Mouse (Mus musculus): ENCODE results near the gene Krtap10-4. TPM values are rescaled to one million over a fixed set of nuclear protein-coding genes. Genes with fewer than 3 reads are reported as not detected.
"Not testable (repeated sequence)": the region's sequence is repeated elsewhere in the genome, so short reads cannot be mapped to it uniquely, and the experiment has no call there.

Gene Krtap10-4
- polyA plus RNA-seq, 1 experiment: not detected

DNA sequence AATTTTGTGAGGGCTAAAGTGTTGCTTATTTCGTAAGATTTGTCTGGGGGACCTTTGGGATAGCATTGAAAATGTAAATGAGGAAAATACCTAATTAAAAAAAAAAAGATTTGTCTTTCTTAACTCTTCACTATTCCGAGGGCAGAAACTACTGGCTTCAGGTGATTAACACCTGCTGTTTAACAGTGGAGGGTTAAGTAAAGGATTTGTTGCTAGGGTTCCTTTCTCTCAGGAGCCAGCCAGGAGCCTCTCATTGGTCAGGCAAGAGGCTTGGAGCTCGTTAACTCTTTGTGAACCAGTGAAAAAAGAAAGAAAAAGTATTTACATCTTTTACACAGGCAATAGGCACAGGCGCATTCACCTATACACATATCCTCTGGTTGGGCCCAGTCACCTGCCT is 7.7 kb downstream of the Krtap10-4 start:
- TF ChIP-seq CTCF (IDR thresholded peaks at IDR 0.05; ENCODE audit: borderline replicate concordance, extremely low read depth, insufficient read depth, insufficient read length) (no peak), POLR2A (IDR thresholded peaks at IDR 0.05; ENCODE audit: borderline replicate concordance, extremely low read depth, insufficient read depth, insufficient read length, poor library complexity, severe bottlenecking) (no peak)

DNA sequence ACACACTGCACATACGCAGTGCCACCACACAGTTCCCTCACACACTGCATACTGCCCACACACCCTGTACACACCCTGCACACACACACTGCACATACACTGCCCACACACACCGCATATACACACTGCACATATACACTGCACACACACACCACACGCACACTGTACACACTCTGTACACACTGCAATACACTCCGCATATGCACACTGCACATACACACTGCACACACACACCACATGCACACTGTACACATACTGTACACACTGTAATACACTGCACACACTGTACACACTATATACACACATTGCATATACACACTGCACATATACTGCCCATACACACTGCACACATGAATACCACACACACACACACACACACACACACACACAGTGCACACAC is 8.4 kb downstream of the Krtap10-4 start:
- DNase-seq (ENCODE audit: low read depth): no peak
- TF ChIP-seq CTCF (IDR thresholded peaks at IDR 0.05; ENCODE audit: borderline replicate concordance, extremely low read depth, insufficient read depth, insufficient read length): no peak
- TF ChIP-seq POLR2A (IDR thresholded peaks at IDR 0.05; ENCODE audit: borderline replicate concordance, extremely low read depth, insufficient read depth, insufficient read length, poor library complexity, severe bottlenecking): no peak

More for the DNA sequence above, 7.7 kb downstream of the Krtap10-4 start:
- DNase-seq (ENCODE audit: low read depth): peak; percentile 41

DNA sequence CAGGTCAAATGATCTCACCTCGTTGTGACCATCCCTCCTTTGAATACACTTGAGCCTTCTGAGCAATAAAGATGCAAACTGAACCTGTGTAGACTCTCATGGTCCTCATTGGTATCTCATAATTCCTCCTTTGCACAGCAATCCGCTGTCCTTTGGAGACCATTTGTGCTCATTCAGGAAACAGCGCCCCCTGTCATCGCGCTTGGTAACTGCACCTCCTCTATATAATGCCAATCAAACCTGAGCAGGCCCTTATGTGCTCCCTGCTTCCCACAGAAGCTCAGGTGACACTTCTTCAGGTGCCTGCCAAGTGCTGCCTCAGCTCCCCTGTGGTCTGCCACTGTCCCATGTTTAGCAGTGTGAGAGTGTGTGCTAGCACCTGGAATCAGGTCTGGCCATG is 11.4 kb downstream of the Krtap10-4 start:
- TF ChIP-seq POLR2A (IDR thresholded peaks at IDR 0.05; ENCODE audit: borderline replicate concordance, extremely low read depth, insufficient read depth, insufficient read length, poor library complexity, severe bottlenecking) (no peak), CTCF (IDR thresholded peaks at IDR 0.05; ENCODE audit: borderline replicate concordance, extremely low read depth, insufficient read depth, insufficient read length) (peak; percentile 66)
- DNase-seq (ENCODE audit: low read depth): no peak

DNA sequence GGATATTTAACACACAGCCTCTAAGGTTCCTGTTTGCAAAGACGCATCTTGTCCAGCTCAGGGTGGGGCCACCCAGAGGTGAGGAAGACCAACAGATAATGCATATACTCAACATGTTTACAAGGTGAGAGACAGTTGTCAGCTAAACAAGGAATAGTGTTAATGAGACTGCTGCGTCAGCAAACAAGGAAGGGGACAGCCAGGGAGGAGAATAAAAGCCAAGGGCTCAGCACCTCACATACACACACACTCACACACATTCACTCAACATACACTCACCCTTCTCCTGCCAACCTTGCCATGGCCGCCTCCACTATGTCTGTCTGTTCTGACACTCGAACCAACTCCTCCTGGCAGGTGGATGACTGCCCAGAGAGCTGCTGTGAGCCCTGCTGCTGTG is 12.5 kb downstream of the Krtap10-4 start, which contains the start of gene Gm2696:
Gm2696 (plus strand) TSS at position 301 of the 400 bp plus-strand sequence.
- TF ChIP-seq POLR2A (IDR thresholded peaks at IDR 0.05; ENCODE audit: borderline replicate concordance, extremely low read depth, insufficient read depth, insufficient read length, poor library complexity, severe bottlenecking): no peak
- no peak for TF ChIP-seq CTCF (IDR thresholded peaks at IDR 0.05; ENCODE audit: borderline replicate concordance, extremely low read depth, insufficient read depth, insufficient read length)
- no peak for DNase-seq (ENCODE audit: low read depth)

DNA sequence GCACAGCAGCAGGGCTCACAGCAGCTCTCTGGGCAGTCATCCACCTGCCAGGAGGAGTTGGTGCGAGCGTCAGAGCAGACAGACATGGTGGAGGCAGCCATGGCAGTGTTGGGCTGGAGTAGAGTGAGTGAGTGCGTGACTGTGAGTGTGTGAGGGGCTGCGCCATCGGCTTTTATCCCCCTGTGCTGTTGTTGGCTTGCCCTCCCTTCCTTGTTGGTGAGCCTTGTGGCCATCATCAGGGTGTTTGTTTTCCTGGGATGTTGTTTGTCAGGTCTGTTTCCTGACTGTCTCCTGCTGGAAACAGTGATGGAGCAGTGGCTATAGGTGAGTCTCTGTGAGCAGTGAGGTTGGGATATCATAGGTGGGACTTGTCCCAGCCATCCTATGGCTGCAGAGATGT is 15.2 kb downstream of the Krtap10-4 start, which contains the start of gene Gm9507:
Gm9507 (minus strand) TSS at position 101 of the 400 bp plus-strand sequence.
- DNase-seq (ENCODE audit: low read depth): no peak
- TF ChIP-seq CTCF (IDR thresholded peaks at IDR 0.05; ENCODE audit: borderline replicate concordance, extremely low read depth, insufficient read depth, insufficient read length): no peak
- no peak for TF ChIP-seq POLR2A (IDR thresholded peaks at IDR 0.05; ENCODE audit: borderline replicate concordance, extremely low read depth, insufficient read depth, insufficient read length, poor library complexity, severe bottlenecking)

DNA sequence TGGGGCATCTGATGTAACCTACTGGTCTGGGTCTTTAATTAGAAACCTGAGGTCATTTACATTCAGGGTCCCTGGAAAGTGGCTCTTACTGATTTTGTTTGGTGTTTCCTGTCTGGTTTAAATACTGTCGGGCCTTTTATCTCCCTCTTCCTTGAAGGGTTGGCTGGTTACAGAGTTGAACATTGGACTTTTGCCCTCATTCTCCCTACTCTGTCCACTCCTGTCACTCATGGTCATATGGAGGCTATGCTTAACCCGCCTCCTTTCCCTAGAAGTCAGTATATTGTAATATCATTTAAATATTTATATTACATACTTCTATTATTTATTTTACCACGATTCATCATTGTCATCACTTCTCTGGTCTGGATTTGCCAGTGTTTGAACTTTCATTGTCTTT is 22.8 kb downstream of the Krtap10-4 start:
- TF ChIP-seq CTCF (IDR thresholded peaks at IDR 0.05; ENCODE audit: borderline replicate concordance, extremely low read depth, insufficient read depth, insufficient read length): no peak
- TF ChIP-seq POLR2A (IDR thresholded peaks at IDR 0.05; ENCODE audit: borderline replicate concordance, extremely low read depth, insufficient read depth, insufficient read length, poor library complexity, severe bottlenecking): no peak
- DNase-seq (ENCODE audit: low read depth): no peak

DNA sequence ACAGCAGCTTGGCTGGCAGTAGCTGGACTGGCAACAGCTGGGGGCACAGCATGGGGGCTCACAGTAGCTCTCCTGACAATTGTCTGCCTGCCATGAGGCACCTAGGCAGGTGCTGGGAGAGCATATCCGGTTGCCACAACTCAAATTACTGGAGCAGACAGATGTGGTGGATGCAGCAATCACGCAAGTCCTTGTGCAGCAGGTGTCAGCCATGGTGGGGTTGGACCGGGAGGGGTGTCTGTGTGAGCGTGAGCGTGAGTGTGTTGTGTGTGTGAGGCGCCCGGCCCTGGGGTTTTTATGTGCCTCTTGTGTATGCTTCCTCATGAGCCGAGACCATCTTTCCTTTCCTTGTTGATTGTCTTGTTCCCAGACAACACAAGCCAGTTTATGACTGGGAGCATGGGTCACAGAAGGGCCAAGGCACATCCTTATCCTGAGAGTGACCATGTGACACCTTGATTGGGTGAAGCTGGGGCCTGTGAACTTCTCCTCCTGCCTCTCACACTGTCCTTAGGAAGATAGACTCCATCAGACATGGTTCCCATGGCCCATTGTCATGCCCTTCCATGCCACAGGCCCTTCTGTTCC is 27.9 kb downstream of the Krtap10-4 start, which contains the start of gene Gm19668:
Gm19668 (minus strand) TSS at position 213 of the 588 bp plus-strand sequence.
- TF ChIP-seq POLR2A (IDR thresholded peaks at IDR 0.05; ENCODE audit: borderline replicate concordance, extremely low read depth, insufficient read depth, insufficient read length, poor library complexity, severe bottlenecking) (no peak), CTCF (IDR thresholded peaks at IDR 0.05; ENCODE audit: borderline replicate concordance, extremely low read depth, insufficient read depth, insufficient read length) (no peak)
- no peak for DNase-seq (ENCODE audit: low read depth)

DNA sequence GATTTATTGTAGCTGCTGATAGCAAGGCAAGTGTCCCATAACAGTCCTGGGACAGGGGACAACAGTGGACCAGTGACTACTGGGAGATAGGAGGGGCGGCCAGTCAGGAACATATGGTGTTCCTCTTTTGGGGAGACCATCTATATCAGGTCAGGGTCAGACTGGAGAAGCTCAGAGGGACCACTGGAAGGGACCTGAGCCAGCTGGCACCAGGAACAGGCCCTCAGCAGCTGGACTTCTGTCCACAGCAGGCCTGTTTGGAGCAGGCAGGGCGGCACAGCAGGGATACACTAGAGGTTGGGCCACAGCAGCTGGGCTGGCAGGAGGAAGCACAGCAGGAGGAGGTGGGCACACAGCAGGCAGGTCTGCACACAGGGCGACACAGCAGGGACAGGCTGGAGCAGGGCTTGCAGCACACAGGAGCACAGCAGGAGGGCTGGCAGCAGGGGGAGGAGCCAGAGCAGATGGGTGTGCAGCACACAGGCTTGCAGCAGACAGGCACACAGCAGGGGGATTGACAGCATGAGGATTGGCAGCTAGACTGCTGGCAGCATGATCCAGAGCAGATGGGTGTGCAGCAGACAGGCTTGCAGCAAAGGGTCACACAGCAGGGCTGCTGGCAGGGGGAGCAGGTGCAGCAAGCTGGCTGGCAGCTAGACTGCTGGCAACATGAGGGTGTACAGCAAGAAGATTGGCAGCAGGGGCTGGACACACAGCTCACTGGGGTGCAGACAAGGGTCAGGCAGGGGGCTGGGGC is 28.6 kb downstream of the Krtap10-4 start:
- DNase-seq (ENCODE audit: low read depth): peak; percentile 54

DNA sequence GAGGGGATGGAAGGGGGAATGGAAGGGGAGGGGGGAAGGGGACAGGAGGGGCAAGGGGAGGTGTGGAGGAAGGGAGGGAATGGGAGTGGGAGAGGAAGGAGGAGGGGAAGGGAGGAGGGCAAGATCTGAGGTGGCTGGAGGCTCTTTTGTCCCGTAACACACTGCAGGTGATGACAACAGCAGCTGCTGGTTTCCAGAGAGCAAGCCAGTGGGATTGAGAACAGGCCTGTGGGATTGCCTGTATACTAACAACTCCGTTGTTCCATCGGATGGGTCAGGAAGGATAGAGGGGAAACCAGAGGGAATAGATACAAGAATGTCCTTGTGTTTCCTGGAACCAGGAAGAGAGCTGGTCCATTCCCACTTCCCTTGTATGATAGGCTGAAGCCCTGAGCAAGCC is 29.2 kb downstream of the Krtap10-4 start:
- DNase-seq (ENCODE audit: low read depth): peak; percentile 29
- TF ChIP-seq CTCF (IDR thresholded peaks at IDR 0.05; ENCODE audit: borderline replicate concordance, extremely low read depth, insufficient read depth, insufficient read length) (no peak), POLR2A (IDR thresholded peaks at IDR 0.05; ENCODE audit: borderline replicate concordance, extremely low read depth, insufficient read depth, insufficient read length, poor library complexity, severe bottlenecking) (no peak)

DNA sequence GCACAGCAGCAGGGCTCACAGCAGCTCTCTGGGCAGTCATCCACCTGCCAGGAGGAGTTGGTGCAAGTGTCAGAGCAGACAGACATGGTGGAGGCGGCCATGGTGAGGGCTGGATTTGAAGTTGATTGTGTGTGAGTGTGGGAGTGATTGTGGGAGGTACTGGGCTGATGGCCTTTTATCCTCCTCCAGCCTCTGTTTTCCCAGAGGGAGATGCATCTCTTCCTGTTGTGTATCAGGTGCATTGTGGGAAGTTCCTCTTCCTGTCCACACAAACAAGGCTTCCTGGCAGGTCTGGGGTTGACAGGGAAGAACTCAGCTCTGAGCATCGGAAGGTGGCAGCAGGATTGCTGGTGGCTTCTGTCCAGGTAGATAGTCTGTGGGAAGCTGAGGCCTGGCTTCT is 31.9 kb downstream of the Krtap10-4 start, which contains the start of gene Gm9639:
Gm9639 (minus strand) TSS at position 101 of the 400 bp plus-strand sequence.
- no peak for TF ChIP-seq POLR2A (IDR thresholded peaks at IDR 0.05; ENCODE audit: borderline replicate concordance, extremely low read depth, insufficient read depth, insufficient read length, poor library complexity, severe bottlenecking)
- TF ChIP-seq CTCF (IDR thresholded peaks at IDR 0.05; ENCODE audit: borderline replicate concordance, extremely low read depth, insufficient read depth, insufficient read length): no peak
- no peak for DNase-seq (ENCODE audit: low read depth)

DNA sequence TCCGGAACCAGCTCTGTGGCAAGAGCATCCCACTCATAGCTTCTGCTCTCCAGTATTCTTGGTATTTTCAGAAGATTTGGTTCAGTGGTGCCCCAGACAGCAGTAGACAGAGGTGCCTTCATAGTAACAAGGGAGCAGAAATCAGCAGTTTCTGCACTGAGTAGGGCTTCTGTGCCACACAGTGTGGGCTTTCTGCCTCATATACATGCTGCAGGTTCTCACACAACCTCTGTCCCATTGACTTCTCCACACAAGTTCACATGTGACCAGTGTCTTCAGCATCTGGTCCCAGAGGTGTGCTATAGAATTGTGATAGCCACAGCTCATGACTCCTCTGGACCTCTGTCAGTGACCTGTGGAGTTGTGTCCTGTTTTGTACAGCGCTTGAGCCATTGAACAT is 38.3 kb downstream of the Krtap10-4 start:
- no peak for DNase-seq (ENCODE audit: low read depth)
- TF ChIP-seq CTCF (IDR thresholded peaks at IDR 0.05; ENCODE audit: borderline replicate concordance, extremely low read depth, insufficient read depth, insufficient read length) (no peak), POLR2A (IDR thresholded peaks at IDR 0.05; ENCODE audit: borderline replicate concordance, extremely low read depth, insufficient read depth, insufficient read length, poor library complexity, severe bottlenecking) (no peak)

DNA sequence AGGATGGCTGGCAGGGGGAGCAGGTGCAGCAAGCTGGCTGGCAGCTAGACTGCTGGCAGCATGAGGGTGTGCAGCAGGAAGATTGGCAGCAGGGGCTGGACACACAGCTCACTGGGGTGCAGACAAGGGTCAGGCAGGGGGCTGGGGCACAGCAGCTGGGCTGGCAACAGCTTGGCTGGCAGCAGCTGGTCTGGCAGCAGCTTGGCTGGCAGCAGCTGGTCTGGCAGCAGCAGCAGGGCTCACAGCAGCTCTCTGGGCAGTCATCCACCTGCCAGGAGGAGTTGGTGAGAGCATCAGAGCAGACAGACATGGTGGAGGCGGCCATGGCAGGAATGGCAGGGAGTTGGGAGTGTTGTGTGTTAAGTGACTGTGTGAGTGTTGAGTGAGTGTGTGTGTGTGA is 39.0 kb downstream of the Krtap10-4 start, which contains the start of gene Gm7137:
Gm7137 (minus strand) TSS at position 325 of the 400 bp plus-strand sequence.
- peak; percentile 36 for DNase-seq (ENCODE audit: low read depth)

DNA sequence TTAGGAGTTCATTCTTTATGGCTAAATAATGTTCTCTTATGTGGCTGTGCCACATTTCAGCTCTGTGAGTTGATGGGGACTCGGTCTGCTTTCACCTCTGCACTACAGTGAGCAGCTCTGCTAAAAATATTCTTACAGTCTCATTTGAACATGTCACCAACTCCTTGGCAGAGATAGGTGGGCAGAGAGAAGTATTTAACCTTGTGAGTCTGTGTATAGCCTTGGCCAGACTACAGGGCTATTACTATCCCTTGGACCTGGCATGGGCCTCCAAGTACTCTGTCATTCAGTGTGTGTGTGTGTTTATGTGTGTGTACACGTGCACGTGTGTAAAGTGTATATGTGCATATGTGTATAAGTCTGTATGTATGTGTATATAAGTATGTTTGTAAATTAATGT is 43.5 kb downstream of the Krtap10-4 start:
- DNase-seq (ENCODE audit: low read depth): not testable (repeated sequence)

DNA sequence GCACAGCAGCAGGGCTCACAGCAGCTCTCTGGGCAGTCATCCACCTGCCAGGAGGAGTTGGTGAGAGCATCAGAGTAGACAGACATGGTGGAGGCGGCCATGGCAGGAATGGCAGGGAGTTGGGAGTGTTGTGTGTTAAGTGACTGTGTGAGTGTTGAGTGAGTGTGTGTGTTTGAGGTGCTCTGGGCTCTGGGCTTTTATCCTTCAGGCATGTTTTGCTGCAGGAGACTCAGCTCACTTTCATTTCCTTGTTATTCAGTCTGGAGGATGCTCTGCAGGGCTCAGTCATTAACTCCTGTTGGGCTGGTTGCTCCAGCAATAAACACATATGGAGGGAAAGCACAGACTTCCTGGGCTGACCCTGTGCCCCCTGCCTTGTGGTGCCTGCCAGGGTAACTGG is 44.5 kb downstream of the Krtap10-4 start, which contains the start of gene Gm3250:
Gm3250 (minus strand) TSS at position 101 of the 400 bp plus-strand sequence.
- DNase-seq (ENCODE audit: low read depth): not testable (repeated sequence)

DNA sequence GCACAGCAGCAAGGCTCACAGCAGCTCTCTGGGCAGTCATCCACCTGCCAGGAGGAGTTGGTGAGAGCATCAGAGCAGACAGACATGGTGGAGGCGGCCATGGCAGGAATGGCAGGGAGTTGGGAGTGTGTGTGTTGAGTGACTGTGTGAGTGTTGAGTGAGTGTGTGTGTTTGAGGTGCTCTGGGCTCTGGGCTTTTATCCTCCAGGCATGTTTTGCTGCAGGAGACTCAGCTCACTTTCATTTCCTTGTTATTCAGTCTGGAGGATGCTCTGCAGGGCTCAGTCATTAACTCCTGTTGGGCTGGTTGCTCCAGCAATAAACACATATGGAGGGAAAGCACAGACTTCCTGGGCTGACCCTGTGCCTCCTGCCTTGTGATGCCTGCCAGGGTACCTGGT is 50.1 kb downstream of the Krtap10-4 start, which contains the start of gene Gm7138:
Gm7138 (minus strand) TSS at position 101 of the 400 bp plus-strand sequence.
- not testable (repeated sequence) for DNase-seq (ENCODE audit: low read depth)
